In genomic region chr1:61310761-61311090, GRCm38 (mm10) we compare ENCODE assay signal across 16 mouse cellular contexts.
DNase-seq lines count a peak whose midpoint lies in the region.
"Had no signal": no experiment of that assay in that cellular context is flagged by ENCODE, and none has a peak within 500 bp of the region (broad histone marks: within the 10 kb centered on the region; RNA-seq: fewer than 3 reads in every experiment).

No protein-coding gene starts in this region.

- DNase-seq in gastrocnemius, adult 18-20 months (ENCODE audit: low spot score) = peak; percentile 22
- no peak for DNase-seq in gastrocnemius, adult 8-10 months (ENCODE audit: low spot score in 2 of 2)
- DNase-seq in heart, adult 18-20 months = peak; percentile 39 to 60
- no peak for DNase-seq in heart, postnatal 36 days
- peak; percentile 55 for DNase-seq in heart, adult 8-10 months (ENCODE audit: low spot score)
- DNase-seq in heart, postnatal 14 days = no peak
- peak; percentile 21 for DNase-seq in skeletal muscle tissue, adult 2 months (ENCODE audit: low read depth, low spot score)
- DNase-seq: adrenal gland, adult 8-10 months; adrenal gland, postnatal 14 days; adrenal gland, postnatal 36 days; B cell, adult 2 months; cerebellum, adult 11-12 months; cerebellum, adult 2 months; cerebellum, adult 9-10 months; cerebellum, postnatal 10 days; cerebellum, postnatal 25 days had no signal

- intact Hi-C loops in heart, postnatal 36 days (cut with DNase I) = loop anchor here (5.0 kb wide), 1 partner anchor 42 kb away; no protein-coding TSS in a partner anchor
- intact Hi-C loops in heart, postnatal 14 days (cut with DNase I) = no loop called here

Comparison
In these comparisons a context has a peak if more than half of its experiments do, and no peak if none do; other contexts are left out.
1. DNase-seq: peak in gastrocnemius, adult 18-20 months (single experiment), heart, adult 18-20 months (2 of 2), heart, adult 8-10 months (single experiment) and skeletal muscle tissue, adult 2 months (single experiment); none in gastrocnemius, adult 8-10 months (0 of 2), heart, postnatal 36 days (0 of 2) and heart, postnatal 14 days (0 of 2).